Mouse (Mus musculus) ES-Bruce4 (cell line): ENCODE data around the gene Vmn1r217. TPM values are rescaled to one million over a fixed set of nuclear protein-coding genes. Genes with fewer than 3 reads are reported as not detected.

Source experiments
- H3K27ac ChIP-seq: 2 replicates; pipeline ENCODE4 v1.5.1; 2012; ENCODE audit warnings: low read length, inconsistent platforms; ENCODE audit not compliant: insufficient read depth
- H3K27me3 ChIP-seq: 2 replicates; pipeline ENCODE4 v1.6.1; 2012; ENCODE audit warnings: mild to moderate bottlenecking, low read length, inconsistent platforms; ENCODE audit not compliant: control insufficient read depth, poor library complexity, insufficient read depth, severe bottlenecking
- H3K36me3 ChIP-seq: 2 replicates; pipeline ENCODE4 v1.6.1; 2012; ENCODE audit warnings: inconsistent platforms, mild to moderate bottlenecking, low read length, moderate library complexity; ENCODE audit not compliant: control insufficient read depth, poor library complexity, insufficient read depth, severe bottlenecking
- H3K4me1 ChIP-seq: one replicate; pipeline ENCODE4 v1.8.1; 2011; ENCODE audit warnings: low read length; ENCODE audit not compliant: control insufficient read depth, insufficient read depth
- H3K4me3 ChIP-seq: 2 replicates; pipeline ENCODE4 v1.5.1; 2011; ENCODE audit warnings: low read depth, mild to moderate bottlenecking, low read length
- H3K9ac ChIP-seq: 2 replicates; pipeline ENCODE4 v1.6.1; 2012; ENCODE audit warnings: low read depth, mild to moderate bottlenecking, inconsistent platforms; ENCODE audit not compliant: poor library complexity, severe bottlenecking
- H3K9me3 ChIP-seq: replicated peaks from 2 replicates; pipeline ENCODE4 v1.6.1; 2012; ENCODE audit warnings: mild to moderate bottlenecking, low read length, inconsistent platforms; ENCODE audit not compliant: control insufficient read depth, poor library complexity, insufficient read depth, severe bottlenecking
- CTCF ChIP-seq: IDR thresholded peaks from one replicate; pipeline ENCODE4 v1.8.1; 2011; ENCODE audit warnings: low read depth, low read length
- EP300 ChIP-seq: IDR thresholded peaks from 2 replicates; pipeline ENCODE4 v1.6.1; 2011; ENCODE audit warnings: low read depth, low read length; ENCODE audit not compliant: insufficient read depth
- POLR2A ChIP-seq: IDR thresholded peaks from one replicate; pipeline ENCODE4 v1.8.1; 2011; ENCODE audit warnings: low read length; ENCODE audit not compliant: insufficient read depth
- polyA plus RNA-seq: library from polyadenylated mRNA; stranded (reverse); fragments of >200 nt; gene quantifications from 2 replicates; pipeline ENCODE4 v1.2.4, GENCODE M21; 2011; ENCODE audit warnings: low read depth; ENCODE audit not compliant: missing spikeins, insufficient read depth, insufficient read length

Vmn1r217 gene
- polyA plus RNA-seq, 1 experiment: not detected

DNA sequence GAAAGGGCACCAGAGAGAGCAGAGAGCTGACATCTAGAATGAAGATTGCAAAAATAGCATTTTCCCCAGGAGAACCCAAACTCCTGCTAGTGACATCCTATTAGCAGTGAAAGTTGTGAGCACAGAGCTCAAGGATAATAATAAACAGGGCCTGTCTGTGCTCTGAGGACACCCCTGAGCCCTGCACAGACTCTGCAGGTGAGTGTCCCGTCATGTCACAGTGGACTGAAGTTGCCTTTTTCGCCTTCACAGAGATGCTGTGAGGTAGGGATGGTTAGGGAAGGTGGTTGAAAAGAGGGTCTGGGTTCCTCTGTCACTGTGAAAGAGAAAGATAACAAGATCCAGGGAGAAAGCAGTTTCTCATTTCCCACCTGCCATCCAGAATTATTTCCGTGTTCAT lies 15.1 kb upstream of the Vmn1r217 start, which contains the start of gene Vmn1r218:
Gene Vmn1r218, plus strand, starts transcription at position 57 of the 400 bp plus-strand sequence.
- no peak within 1 kb of the TSS for H3K27ac ChIP-seq
- TF ChIP-seq POLR2A (no peak), CTCF (no peak), EP300 (no peak)
- H3K36me3 ChIP-seq: no peaks in the 10 kb centered on the region
- no peak within 1 kb of the TSS for H3K4me3 ChIP-seq
- no peak within 1 kb of the TSS for H3K9ac ChIP-seq
- H3K9me3 ChIP-seq: no peaks in the 10 kb centered on the region
- no peaks in the 10 kb centered on the region for H3K4me1 ChIP-seq
- H3K27me3 ChIP-seq: no peaks in the 10 kb centered on the region

DNA sequence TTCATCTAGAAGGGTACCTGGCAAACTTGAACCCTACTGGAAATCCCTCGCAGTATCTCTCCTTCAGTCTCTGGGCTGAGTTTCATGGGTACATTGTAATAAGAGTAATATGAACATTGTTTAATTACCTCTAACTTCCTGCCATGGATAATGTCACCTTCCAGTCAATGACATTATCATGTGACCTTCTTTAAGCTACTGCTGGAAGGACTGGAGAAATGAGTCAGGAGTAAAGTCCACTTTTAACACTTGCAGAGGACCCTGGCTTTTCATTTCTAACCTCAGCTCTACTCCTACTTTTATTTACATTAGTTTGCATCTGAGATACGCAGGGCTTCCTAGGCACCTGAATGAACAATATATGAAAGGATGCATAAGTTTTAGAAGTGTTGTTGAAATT lies 2.6 kb upstream of the Vmn1r217 start:
- TF ChIP-seq EP300 (no peak), POLR2A (no peak), CTCF (no peak)
- H3K9me3 ChIP-seq: no peaks in the 10 kb centered on the region
- H3K4me1 ChIP-seq: no peaks in the 10 kb centered on the region
- H3K27me3 ChIP-seq: no peaks in the 10 kb centered on the region
- H3K4me3 ChIP-seq: no peak overlapping the region
- H3K9ac ChIP-seq: no peak overlapping the region
- H3K36me3 ChIP-seq: no peaks in the 10 kb centered on the region
- H3K27ac ChIP-seq: no peak overlapping the region

DNA sequence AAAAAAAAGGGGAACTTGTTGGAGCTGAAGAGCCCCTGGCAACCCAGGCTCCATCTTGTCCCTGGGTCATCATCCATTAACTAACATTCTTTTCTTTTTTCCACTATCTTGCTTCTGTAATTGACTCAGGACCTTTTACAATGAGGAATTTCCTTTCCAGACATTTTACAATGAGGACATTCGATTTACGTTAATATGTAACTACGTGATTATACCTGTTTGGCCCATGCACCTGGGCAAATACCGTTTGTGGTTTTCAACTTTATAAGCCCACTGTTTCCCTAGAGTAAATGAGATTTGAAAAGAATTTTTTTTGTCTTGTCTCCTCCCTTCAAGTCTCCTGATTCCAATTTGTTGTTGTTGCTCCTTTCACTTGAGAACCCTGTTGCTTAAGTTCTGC lies 23.6 kb downstream of the Vmn1r217 start:
- Histone ChIP-seq H3K4me1 (no peaks in the 10 kb centered on the region), H3K27ac (no peak overlapping the region), H3K9ac (no peak overlapping the region), H3K9me3 (no peaks in the 10 kb centered on the region), H3K4me3 (no peak overlapping the region), H3K36me3 (no peaks in the 10 kb centered on the region), H3K27me3 (no peaks in the 10 kb centered on the region)
- TF ChIP-seq EP300: no peak
- no peak for TF ChIP-seq POLR2A
- no peak for TF ChIP-seq CTCF

DNA sequence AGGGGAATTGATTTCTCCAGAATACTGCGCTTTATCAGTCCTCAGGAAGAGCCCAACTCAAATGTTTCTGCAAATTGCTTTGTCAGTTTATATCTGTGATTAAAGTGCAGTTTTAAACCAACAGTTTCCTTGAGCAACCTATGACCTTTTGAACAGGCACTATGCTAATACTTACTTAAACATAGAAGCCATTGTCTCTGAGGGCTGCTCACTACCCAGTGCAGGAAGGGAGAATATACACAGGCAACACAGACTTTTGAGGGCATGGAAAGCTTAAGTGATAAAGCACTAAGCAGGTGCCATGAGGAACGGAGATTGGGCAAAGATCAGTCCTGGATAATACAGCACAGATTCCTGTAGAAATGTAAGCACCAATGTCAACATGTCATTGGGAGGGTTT lies 48.7 kb downstream of the Vmn1r217 start:
- Histone ChIP-seq H3K4me1 (no peaks in the 10 kb centered on the region), H3K9ac (no peak overlapping the region), H3K9me3 (no peaks in the 10 kb centered on the region), H3K36me3 (no peaks in the 10 kb centered on the region), H3K27me3 (no peaks in the 10 kb centered on the region; the same call in 1 of the 2 replicates), H3K27ac (no peak overlapping the region), H3K4me3 (no peak overlapping the region)
- TF ChIP-seq POLR2A: no peak
- TF ChIP-seq CTCF: no peak
- no peak for TF ChIP-seq EP300

DNA sequence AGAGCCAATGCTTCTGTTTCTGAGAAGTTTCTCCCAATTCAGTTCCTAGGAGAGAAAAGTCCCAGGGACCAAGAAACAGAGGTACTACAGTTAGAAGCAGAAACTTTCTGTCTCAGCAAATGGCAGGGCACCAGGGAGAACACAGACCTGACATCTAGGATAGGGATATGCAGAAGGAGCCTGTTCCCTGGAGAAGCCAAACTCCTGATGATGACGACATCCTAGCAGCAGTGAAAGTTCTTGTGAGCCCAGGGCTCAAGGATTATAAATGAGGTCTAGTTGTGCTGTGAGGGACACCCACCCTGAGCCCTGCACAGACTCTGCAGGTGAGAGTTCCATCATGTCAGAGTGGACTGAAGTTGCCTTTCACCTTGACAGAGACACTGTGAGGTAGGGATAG lies 50.3 kb downstream of the Vmn1r217 start, which contains the start of gene Vmn1r215:
Gene Vmn1r215, plus strand, starts transcription at position 301 of the 400 bp plus-strand sequence.
- Histone ChIP-seq H3K9me3 (no peaks in the 10 kb centered on the region), H3K4me1 (no peaks in the 10 kb centered on the region), H3K27me3 (no peaks in the 10 kb centered on the region; the same call in 1 of the 2 replicates), H3K27ac (no peak within 1 kb of the TSS), H3K4me3 (no peak within 1 kb of the TSS), H3K9ac (no peak within 1 kb of the TSS), H3K36me3 (no peaks in the 10 kb centered on the region)
- no peak for TF ChIP-seq CTCF
- TF ChIP-seq POLR2A: no peak
- no peak for TF ChIP-seq EP300

DNA sequence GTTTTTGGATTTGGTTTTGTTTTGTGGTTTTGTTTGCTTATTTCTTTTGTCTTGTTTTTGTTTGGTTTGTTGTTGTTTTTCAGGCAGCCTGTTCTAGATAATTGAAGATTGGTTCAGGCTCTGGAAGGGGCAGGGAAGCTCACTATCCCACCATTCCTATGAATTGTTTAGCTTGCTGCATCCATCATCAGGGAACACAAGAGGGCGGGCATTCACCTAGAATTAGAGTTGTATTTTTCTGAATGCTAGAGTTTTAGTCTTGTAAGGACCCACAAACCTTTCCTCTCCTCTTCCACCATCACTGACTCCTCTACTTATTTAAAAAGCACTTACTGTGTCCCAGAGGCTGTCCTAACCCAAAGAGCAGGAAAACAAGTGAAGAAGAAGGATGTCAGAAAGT lies 60.2 kb downstream of the Vmn1r217 start:
- Histone ChIP-seq H3K9ac (no peak overlapping the region), H3K27me3 (no peaks in the 10 kb centered on the region), H3K27ac (no peak overlapping the region), H3K4me1 (no peaks in the 10 kb centered on the region), H3K9me3 (no peaks in the 10 kb centered on the region), H3K4me3 (no peak overlapping the region), H3K36me3 (no peaks in the 10 kb centered on the region)
- no peak for TF ChIP-seq CTCF
- no peak for TF ChIP-seq POLR2A
- TF ChIP-seq EP300: no peak

Other genes with a start within 250 kb of the Vmn1r217 start
- gene Vmn1r212, start 234.0 kb downstream of the Vmn1r217 start, polyA plus RNA-seq: not detected in 2 replicates
- not detected in 2 replicates for gene Vmn1r213, start 110.6 kb downstream of the Vmn1r217 start, polyA plus RNA-seq
- not detected in 2 replicates for gene Vmn1r214, start 87.8 kb downstream of the Vmn1r217 start, polyA plus RNA-seq
- gene Vmn1r215, start 50.2 kb downstream of the Vmn1r217 start, polyA plus RNA-seq: not detected in 2 replicates
- 0.11 and 0.12 TPM in 2 replicates for gene Vmn1r218, start 14.9 kb upstream of the Vmn1r217 start, polyA plus RNA-seq
- gene Vmn1r219, start 41.1 kb upstream of the Vmn1r217 start, polyA plus RNA-seq: not detected in 2 replicates
- not detected in 2 replicates for gene Vmn1r220, start 69.7 kb upstream of the Vmn1r217 start, polyA plus RNA-seq
- not detected in 2 replicates for gene Vmn1r221, start 95.9 kb upstream of the Vmn1r217 start, polyA plus RNA-seq
- gene Vmn1r222, start 117.7 kb upstream of the Vmn1r217 start, polyA plus RNA-seq: not detected in 2 replicates
- not detected in 2 replicates for gene Vmn1r223, start 128.9 kb upstream of the Vmn1r217 start, polyA plus RNA-seq